Mouse (Mus musculus): ENCODE measurements around the gene Rnf180.

DNA sequence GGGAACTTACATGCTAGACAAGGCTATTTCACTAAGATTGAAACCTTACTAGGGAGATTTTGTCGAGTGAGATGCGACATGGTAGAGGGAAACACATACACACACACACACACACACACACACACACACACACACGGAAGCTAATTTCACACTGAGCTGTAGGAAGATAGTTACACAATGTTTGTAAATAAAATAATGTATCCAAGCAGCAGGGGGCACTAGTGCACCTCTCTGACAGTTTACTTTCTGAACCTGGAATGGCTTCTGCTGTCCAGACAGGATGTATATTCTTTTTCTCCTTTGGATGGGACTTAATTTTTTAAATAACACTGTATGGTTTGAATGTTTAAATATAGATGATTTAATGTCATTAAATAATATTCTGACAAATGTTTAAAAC is 27.9 kb downstream of the Rnf180 start:
- TF ChIP-seq POLR2A (IDR thresholded peaks at IDR 0.05; ENCODE audit: low read depth, low read length) (no peak), CTCF (conservative IDR thresholded peaks at IDR 0.05; ENCODE audit: insufficient read depth, insufficient read length, low read depth, low read length) (peak; percentile 31; the same call in 1 of the 2 replicates)

Data from kidney, adult 2 months (tissue).